Mouse (Mus musculus) cerebellum, postnatal 4 days (tissue): Measurements from ENCODE around the gene Morc3.
"Not testable (repeated sequence)": the region's sequence is repeated elsewhere in the genome, so short reads cannot be mapped to it uniquely, and the experiment has no call there.

Experiments used
- DNase-seq, 2 experiments: peaks; one replicate each; pipeline ENCODE4 v3.0.0; 2022; ENCODE audit warnings: low spot score in 2 of 2, mixed read lengths in 1 of 2

Gene Morc3

GRCm38 (mm10) chr16:93818691-93819324, 13.1 kb upstream of the Morc3 start:
- DNase-seq = no peak

GRCm38 (mm10) chr16:93819325-93819696, 12.6 kb upstream of the Morc3 start:
- DNase-seq = no peak

DNA sequence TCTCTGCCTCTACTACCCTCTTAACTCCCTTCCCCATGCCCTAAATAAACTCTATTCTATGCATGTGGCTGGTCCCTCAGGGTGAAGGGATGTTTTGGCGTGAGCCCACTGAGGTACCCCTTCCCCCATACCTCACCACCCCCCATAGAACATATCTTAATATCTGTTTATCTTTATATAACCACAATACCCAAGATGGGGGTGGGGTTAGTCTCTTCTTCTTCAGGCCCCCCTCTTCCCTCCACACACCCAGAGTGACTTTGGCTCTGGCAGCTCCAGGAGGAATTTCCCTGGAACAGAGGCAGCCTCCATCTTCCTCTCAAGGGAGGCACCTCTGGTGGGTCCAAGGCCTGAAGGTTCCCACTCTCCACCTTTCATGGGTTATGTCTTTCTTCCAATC, 11.9 kb upstream of the Morc3 start:
- no peak for DNase-seq

DNA sequence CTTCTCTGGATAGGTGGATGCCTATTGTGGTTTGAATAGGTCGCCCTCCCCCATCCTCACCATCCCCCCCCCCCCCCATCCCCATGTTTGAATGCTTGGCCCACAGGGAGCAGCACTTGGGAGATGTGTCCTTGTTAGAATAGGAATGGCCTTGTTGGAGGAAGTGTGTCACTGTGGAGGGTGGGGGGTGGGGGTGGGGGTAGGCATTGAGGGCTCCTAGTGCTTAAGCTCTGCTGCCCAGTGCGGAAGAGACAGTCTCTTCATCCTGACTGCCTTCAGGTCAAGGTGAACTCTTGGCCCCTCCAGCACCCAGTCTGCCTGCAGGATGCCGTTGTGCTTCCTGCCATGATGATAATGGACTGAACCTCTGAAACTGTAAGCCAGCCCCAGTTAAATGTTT, 10.2 kb upstream of the Morc3 start:
- no peak for DNase-seq

DNA sequence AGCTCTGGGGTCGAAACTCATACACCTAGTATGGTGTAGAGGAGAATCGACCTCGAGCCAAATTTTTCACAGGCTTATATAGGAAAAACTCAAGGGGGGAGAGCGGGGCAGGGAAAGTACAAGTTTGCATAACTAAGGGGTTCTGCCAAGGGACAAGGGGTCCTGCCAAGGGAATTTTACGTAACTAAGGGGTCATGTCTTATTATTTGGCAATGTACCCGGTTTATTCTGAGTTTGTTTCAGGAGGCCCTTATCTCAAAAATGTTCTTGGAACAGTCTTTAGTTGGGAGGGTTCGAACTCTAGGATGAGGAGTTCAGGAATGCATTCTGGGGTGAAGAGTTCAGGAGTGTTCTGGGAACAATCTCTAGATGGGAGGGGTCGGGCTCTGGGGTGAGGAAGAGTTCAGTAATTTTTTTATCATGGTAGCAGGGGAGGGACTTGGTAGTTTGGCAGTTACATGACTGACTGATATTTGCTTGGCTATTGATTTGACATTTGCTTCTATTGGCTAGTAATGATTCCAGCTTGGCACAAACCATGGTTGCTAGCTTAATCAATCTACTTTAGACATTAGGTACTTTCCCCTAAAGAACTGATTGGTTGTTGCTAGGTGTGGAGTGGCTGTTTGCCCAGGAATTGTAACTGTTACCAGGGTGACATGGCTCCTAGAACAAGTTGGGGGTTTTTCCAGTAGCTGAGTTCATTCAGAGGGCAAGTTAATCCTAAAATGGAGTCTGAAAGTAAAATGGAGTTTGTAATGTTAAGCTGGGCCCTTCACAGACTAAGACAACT, 9.3 kb upstream of the Morc3 start:
- DNase-seq = not testable (repeated sequence)

- DNase-seq = no peak
These were observed 7.1 kb upstream of the Morc3 start for GRCm38 (mm10) chr16:93824799-93825198.

GRCm38 (mm10) chr16:93825463-93825862, 6.5 kb upstream of the Morc3 start:
- no peak for DNase-seq

DNA sequence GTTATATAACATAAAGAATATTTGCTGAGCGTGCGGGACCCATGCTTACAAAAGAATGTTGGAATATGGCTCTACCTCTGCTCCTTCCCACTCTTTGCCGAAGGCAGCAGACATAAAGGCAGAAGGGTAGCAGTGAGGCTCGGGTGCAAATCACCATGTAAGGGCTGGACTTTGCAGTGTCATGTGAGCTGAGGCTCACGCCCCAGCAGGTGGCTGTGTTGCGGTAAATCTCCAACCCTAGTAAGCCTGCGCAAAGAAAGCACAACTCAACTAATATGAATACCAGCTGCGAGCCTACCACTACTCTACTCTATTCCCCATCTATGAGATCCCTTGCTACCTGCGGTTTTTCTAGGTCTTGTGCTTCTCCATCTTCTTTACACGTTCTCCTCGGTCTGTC, 5.9 kb upstream of the Morc3 start:
- no peak for DNase-seq

- not testable (repeated sequence) for DNase-seq
These were observed 5.4 kb upstream of the Morc3 start for GRCm38 (mm10) chr16:93826478-93826877.

GRCm38 (mm10) chr16:93826909-93827308, 5.0 kb upstream of the Morc3 start:
- DNase-seq = no peak

DNA sequence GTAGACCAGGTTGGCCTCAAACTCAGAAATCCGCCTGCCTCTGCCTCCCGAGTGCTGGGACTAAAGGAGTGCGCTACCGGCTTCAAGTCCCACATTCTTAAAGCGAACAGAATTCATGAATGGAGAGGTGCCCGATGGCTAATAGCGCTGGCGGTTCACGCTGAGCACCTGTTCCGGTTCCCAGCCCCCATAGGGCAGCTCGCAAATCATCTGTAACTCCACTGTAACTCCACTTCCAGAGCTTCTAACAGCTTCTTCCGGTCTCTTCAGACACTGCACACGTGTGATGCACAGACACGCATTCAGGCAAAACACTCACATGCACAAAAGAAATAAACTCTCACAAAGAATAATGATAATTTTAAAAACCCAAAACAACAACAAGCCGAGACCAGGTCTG, 2.4 kb upstream of the Morc3 start:
- DNase-seq = no peak

GRCm38 (mm10) chr16:93830071-93830470, 1.9 kb upstream of the Morc3 start:
- DNase-seq = no peak

- no peak for DNase-seq
These were observed 1.0 kb upstream of the Morc3 start for GRCm38 (mm10) chr16:93830916-93831315.

- no peak for DNase-seq
These were observed 743 bp downstream of the Morc3 start for GRCm38 (mm10) chr16:93832451-93833276.

DNA sequence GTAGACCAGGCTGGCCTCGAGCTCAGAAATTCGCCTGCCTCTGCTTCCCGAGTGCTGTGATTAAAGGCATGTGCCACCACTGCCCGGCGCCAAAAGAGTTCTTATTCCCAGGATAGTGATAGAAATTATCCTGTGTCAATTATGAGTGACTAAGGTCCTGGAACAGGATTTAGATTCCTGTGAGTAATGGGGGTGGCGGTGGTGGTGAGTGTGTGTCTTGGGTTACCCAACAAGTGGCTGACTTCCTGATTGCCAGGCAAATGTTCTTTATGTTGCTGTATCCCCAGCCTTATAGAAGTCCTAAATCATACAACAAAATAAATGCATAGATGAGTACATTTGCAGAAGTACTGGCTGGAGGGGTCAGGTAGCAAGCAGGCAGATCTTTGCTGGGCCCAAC, 1.6 kb downstream of the Morc3 start:
- DNase-seq = no peak

DNA sequence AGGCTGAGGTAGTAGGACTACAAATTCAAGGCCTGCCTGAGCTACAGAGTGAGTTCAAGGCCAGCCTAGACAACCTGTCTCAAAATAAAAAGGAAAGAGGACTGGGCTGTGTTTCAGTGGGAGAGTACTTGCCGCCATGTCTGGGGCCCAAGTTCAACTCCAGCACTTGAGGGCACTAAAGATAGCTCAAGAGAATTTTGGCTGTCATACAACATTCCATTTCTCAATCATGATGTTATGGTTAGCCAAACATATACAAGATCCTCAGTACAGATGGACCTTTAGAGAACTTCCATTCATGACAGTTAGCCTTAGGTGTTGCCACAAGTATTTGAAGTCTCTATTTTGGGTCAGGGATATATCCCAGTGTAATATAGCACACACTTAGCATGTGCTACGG, 2.2 kb downstream of the Morc3 start:
- DNase-seq = no peak

GRCm38 (mm10) chr16:93839049-93839448, 7.1 kb downstream of the Morc3 start:
- DNase-seq = no peak

GRCm38 (mm10) chr16:93850527-93850926, 18.6 kb downstream of the Morc3 start:
- DNase-seq = no peak

DNA sequence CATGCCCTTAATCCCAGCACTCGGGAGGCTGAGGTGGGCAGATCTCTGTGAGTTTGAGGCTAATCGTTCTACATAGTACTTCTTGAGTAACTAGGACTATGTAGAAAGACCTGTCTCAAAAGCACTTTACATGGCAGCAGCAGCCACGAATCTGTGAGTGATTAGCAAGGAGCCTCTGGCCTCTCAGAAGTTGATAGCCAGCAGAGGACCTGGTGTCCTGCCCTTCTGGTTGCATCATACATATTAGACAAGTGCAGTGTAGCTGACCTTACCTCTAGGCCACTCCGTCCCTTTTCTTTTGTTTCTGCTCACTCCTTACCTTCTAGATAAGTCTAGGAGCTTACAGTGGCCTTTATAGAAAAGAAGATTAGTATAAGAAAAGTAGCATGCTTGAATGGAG, 28.0 kb downstream of the Morc3 start:
- DNase-seq = no peak

- DNase-seq = no peak
These were observed 28.8 kb downstream of the Morc3 start for GRCm38 (mm10) chr16:93860686-93861085.

- DNase-seq = no peak
These were observed 42.9 kb downstream of the Morc3 start for GRCm38 (mm10) chr16:93874841-93875240.

GRCm38 (mm10) chr16:93877612-93878380, 45.9 kb downstream of the Morc3 start:
- no peak for DNase-seq
